Mouse (Mus musculus): Measurements from ENCODE around the gene Ptges3.

DNA sequence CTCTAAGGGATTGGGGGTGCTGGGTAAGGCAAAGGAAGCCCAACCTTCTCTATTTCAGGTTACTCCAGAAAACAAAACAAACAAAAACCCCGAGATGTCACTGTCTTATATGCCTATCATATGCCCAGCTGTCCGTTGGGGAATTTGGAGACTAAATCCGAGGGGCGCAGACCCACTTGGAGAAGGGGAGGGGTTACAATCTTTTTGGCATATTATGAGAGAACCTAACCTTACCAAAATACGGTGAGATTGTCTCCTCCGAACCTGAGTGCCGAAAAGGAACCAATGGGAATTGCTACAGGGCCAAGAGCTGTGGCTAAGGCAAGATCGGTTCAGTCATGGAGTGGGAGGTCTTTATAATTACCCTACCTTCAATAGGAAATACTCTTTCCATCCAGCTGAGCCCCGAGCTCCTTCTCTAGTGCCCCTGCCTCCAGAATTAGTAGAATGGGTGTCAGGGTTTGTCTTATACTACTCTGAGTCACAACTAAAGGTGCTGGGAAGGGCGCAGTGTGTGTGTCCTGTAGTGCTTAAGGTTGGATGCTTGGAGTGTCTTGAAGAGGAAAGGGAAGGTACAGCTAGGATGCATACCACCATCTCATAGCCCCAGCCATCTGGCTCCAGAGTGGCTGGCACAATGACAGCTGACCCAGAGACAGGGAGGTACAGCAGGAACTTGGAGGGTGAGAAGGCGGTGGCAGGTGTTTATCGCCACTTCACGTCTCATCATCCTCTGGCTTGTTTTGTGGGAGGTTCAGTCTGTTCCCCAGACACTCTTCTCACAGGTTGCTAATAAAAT, 34.9 kb downstream of the Ptges3 start:
- TF ChIP-seq CTCF (IDR thresholded peaks at IDR 0.05; ENCODE audit: extremely low read depth, insufficient read depth, low read length) = no peak
- no peak for TF ChIP-seq POLR2A (IDR thresholded peaks at IDR 0.05; ENCODE audit: extremely low read depth, insufficient read depth, low read length)
